Mouse (Mus musculus): ENCODE results near the gene Erc2.

DNA sequence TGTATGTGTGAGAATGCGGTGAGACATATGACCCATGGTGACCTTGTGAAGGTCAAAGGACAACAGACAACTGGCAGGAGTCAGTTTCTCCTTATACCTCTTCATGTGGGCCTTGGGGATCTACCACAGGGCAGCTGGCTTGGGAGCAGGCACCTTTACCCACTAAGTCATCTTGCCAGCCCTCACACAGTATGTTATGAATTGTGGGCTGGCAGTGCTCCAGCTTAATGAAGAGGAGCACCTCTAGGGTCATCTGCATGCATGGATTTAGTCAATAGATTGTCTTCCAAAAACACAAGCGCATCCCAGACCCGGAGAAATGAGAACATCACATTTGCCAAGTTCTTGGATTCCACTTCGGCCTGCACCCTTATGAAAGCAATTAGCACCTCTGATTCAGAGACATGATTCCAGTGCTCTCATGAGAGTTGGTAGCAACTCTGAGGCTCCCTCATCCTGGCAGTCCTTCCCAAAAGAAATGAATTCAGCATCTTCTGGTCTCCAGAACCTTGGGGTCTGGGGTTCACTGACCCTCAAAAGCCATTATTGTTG is 787.6 kb downstream of the Erc2 start:
- no peak for TF ChIP-seq EP300 (IDR thresholded peaks at IDR 0.05; ENCODE audit: low read depth)
- TF ChIP-seq CTCF (IDR thresholded peaks at IDR 0.05; ENCODE audit: low read depth), result no peak
